Mouse (Mus musculus): ENCODE results near the gene Rnaset2a. TPM values are rescaled to one million over a fixed set of nuclear protein-coding genes. Genes with fewer than 3 reads are reported as not detected.
A peak's percentile ranks its signal among the peaks of the same experiment; 100 is the strongest.
"Not testable (repeated sequence)": the region's sequence is repeated elsewhere in the genome, so short reads cannot be mapped to it uniquely, and the experiment has no call there.

The Rnaset2a gene
- polyA plus RNA-seq, 1 experiment from 2014 or later = 10.3 TPM

- H3K36me3 ChIP-seq (ENCODE audit: poor library complexity, severe bottlenecking); ATAC-seq; H3K9me3 ChIP-seq (replicated peaks); H3K4me1 ChIP-seq; H3K27ac ChIP-seq; H3K4me3 ChIP-seq; H3K4me2 ChIP-seq; H3K9ac ChIP-seq; H3K27me3 ChIP-seq: not testable (repeated sequence)
- WGBS = 100% methylated on average over 1 of the region's 7 CpGs
Observed at GRCm38 (mm10) chr17:8128326-8128993, 19.4 kb downstream of the Rnaset2a start.

- not testable (repeated sequence) for H3K4me3 ChIP-seq; H3K9me3 ChIP-seq (replicated peaks); H3K4me1 ChIP-seq; ATAC-seq; H3K27me3 ChIP-seq; H3K4me2 ChIP-seq; H3K36me3 ChIP-seq (ENCODE audit: poor library complexity, severe bottlenecking); H3K27ac ChIP-seq; H3K9ac ChIP-seq
- 83% methylated on average over 1 of the region's 6 CpGs for WGBS
Observed at GRCm38 (mm10) chr17:8124586-8124985, 23.3 kb downstream of the Rnaset2a start.

GRCm38 (mm10) chr17:8122974-8123373 lies 24.9 kb downstream of the Rnaset2a start:
- WGBS = no CpG with 5 or more reads among the region's 3 CpGs
- not testable (repeated sequence) for H3K9ac ChIP-seq; H3K27me3 ChIP-seq; H3K27ac ChIP-seq; H3K36me3 ChIP-seq (ENCODE audit: poor library complexity, severe bottlenecking); H3K4me1 ChIP-seq; H3K4me3 ChIP-seq; H3K4me2 ChIP-seq; H3K9me3 ChIP-seq (replicated peaks); ATAC-seq

GRCm38 (mm10) chr17:8116928-8117327 lies 31.0 kb downstream of the Rnaset2a start:
- H3K27ac ChIP-seq; H3K9ac ChIP-seq; H3K9me3 ChIP-seq (replicated peaks); H3K4me1 ChIP-seq; H3K36me3 ChIP-seq (ENCODE audit: poor library complexity, severe bottlenecking); H3K27me3 ChIP-seq; H3K4me2 ChIP-seq; ATAC-seq; H3K4me3 ChIP-seq: not testable (repeated sequence)
- WGBS = no CpG with 5 or more reads among the region's 6 CpGs

- WGBS = 79% methylated on average over 8 of the region's 11 CpGs
Observed at GRCm38 (mm10) chr17:8116378-8116777, 31.5 kb downstream of the Rnaset2a start.

GRCm38 (mm10) chr17:8112199-8112598 lies 35.7 kb downstream of the Rnaset2a start:
- not testable (repeated sequence) for ATAC-seq

More at GRCm38 (mm10) chr17:8116378-8116777, 31.5 kb downstream of the Rnaset2a start:
- H3K36me3 ChIP-seq (ENCODE audit: poor library complexity, severe bottlenecking); H3K27ac ChIP-seq; H3K9ac ChIP-seq; H3K4me3 ChIP-seq; ATAC-seq; H3K4me2 ChIP-seq; H3K4me1 ChIP-seq; H3K27me3 ChIP-seq; H3K9me3 ChIP-seq (replicated peaks): not testable (repeated sequence)

GRCm38 (mm10) chr17:8101297-8101609 lies 46.6 kb downstream of the Rnaset2a start:
- not testable (repeated sequence) for H3K27me3 ChIP-seq; H3K9me3 ChIP-seq (replicated peaks); H3K9ac ChIP-seq; H3K4me1 ChIP-seq; H3K36me3 ChIP-seq (ENCODE audit: poor library complexity, severe bottlenecking); H3K4me2 ChIP-seq; H3K27ac ChIP-seq; H3K4me3 ChIP-seq
- ATAC-seq = peak; percentile 82
- 12% methylated on average over 3 of the region's 6 CpGs for WGBS

More at GRCm38 (mm10) chr17:8112199-8112598, 35.7 kb downstream of the Rnaset2a start:
- not testable (repeated sequence) for H3K27ac ChIP-seq; H3K4me1 ChIP-seq; H3K27me3 ChIP-seq; H3K9me3 ChIP-seq (replicated peaks); H3K4me2 ChIP-seq; H3K9ac ChIP-seq; H3K36me3 ChIP-seq (ENCODE audit: poor library complexity, severe bottlenecking); H3K4me3 ChIP-seq
- WGBS = no CpG with 5 or more reads among the region's 1 CpGs

GRCm38 (mm10) chr17:8100405-8101296 lies 47.2 kb downstream of the Rnaset2a start:
- not testable (repeated sequence) for H3K27me3 ChIP-seq; H3K4me3 ChIP-seq; H3K36me3 ChIP-seq (ENCODE audit: poor library complexity, severe bottlenecking); H3K27ac ChIP-seq; H3K9ac ChIP-seq; H3K4me2 ChIP-seq; H3K9me3 ChIP-seq (replicated peaks); H3K4me1 ChIP-seq
- peak; percentile 85 for ATAC-seq
- 4% methylated on average over 9 of the region's 26 CpGs for WGBS

GRCm38 (mm10) chr17:8096199-8096598 lies 51.7 kb downstream of the Rnaset2a start:
- H3K9ac ChIP-seq; ATAC-seq; H3K27ac ChIP-seq; H3K4me3 ChIP-seq; H3K27me3 ChIP-seq; H3K36me3 ChIP-seq (ENCODE audit: poor library complexity, severe bottlenecking); H3K4me2 ChIP-seq; H3K9me3 ChIP-seq (replicated peaks); H3K4me1 ChIP-seq: not testable (repeated sequence)
- 75% methylated on average over 3 of the region's 5 CpGs for WGBS

- H3K27ac ChIP-seq; H3K4me1 ChIP-seq; H3K4me2 ChIP-seq; H3K36me3 ChIP-seq (ENCODE audit: poor library complexity, severe bottlenecking); H3K9ac ChIP-seq; H3K27me3 ChIP-seq; ATAC-seq; H3K9me3 ChIP-seq (replicated peaks); H3K4me3 ChIP-seq: not testable (repeated sequence)
- WGBS = 31% methylated on average over 3 of the region's 5 CpGs
Observed at GRCm38 (mm10) chr17:8095653-8096052, 52.2 kb downstream of the Rnaset2a start.

- H3K36me3 ChIP-seq (ENCODE audit: poor library complexity, severe bottlenecking); H3K27me3 ChIP-seq; H3K4me3 ChIP-seq; H3K4me1 ChIP-seq; H3K27ac ChIP-seq; H3K4me2 ChIP-seq; H3K9me3 ChIP-seq (replicated peaks); H3K9ac ChIP-seq: not testable (repeated sequence)
- peak; percentile 53; the same call in 1 of the 2 replicates for ATAC-seq
- WGBS = 62% methylated on average over 4 of the region's 18 CpGs
Observed at GRCm38 (mm10) chr17:8092537-8093526, 55.1 kb downstream of the Rnaset2a start.

GRCm38 (mm10) chr17:8091320-8091719 lies 56.6 kb downstream of the Rnaset2a start:
- not testable (repeated sequence) for ATAC-seq; H3K4me1 ChIP-seq; H3K4me3 ChIP-seq; H3K9ac ChIP-seq; H3K4me2 ChIP-seq; H3K27ac ChIP-seq; H3K36me3 ChIP-seq (ENCODE audit: poor library complexity, severe bottlenecking); H3K9me3 ChIP-seq (replicated peaks); H3K27me3 ChIP-seq
- 90% methylated on average over 14 of the region's 14 CpGs for WGBS

Data from forebrain, embryonic 13.5 days (tissue).